Mouse (Mus musculus) bone marrow macrophage, adult 2 months (primary cell): Measurements from ENCODE around the gene Clint1. TPM values are rescaled to one million over a fixed set of nuclear protein-coding genes. Genes with fewer than 3 reads are reported as not detected.
"Not testable (repeated sequence)": the region's sequence is repeated elsewhere in the genome, so short reads cannot be mapped to it uniquely, and the experiment has no call there.

Source experiments
- H3K27ac ChIP-seq: 2 replicates; pipeline ENCODE4 v1.5.1; 2012; ENCODE audit warnings: low read depth, low read length; ENCODE audit not compliant: insufficient read depth
- H3K4me1 ChIP-seq: 2 replicates; pipeline ENCODE4 v1.6.1; 2012; ENCODE audit warnings: low read length; ENCODE audit not compliant: control insufficient read depth, insufficient read depth
- H3K4me3 ChIP-seq: 2 replicates; pipeline ENCODE4 v1.5.1; 2012; ENCODE audit warnings: mild to moderate bottlenecking, low read length, moderate library complexity; ENCODE audit not compliant: insufficient read depth
- CTCF ChIP-seq: IDR thresholded peaks from 2 replicates; pipeline ENCODE4 v1.5.1; 2012; ENCODE audit warnings: low read depth, mild to moderate bottlenecking, low read length, moderate library complexity
- POLR2A ChIP-seq: IDR thresholded peaks from 2 replicates; pipeline ENCODE4 v1.6.1; 2012; ENCODE audit warnings: mild to moderate bottlenecking, low read depth, low read length, borderline replicate concordance
- polyA plus RNA-seq: library from polyadenylated mRNA; stranded (reverse); fragments of >200 nt; gene quantifications from 2 replicates; pipeline ENCODE4 v1.2.4, GENCODE M21; 2012; ENCODE audit not compliant: missing spikeins, insufficient read depth, insufficient read length

Clint1 gene
- polyA plus RNA-seq, 1 experiment = 67.7 TPM

- TF ChIP-seq POLR2A (no peak), CTCF (no peak)
- Histone ChIP-seq H3K4me3 (no peak overlapping the region), H3K4me1 (peaks cover 8% of the 10 kb centered on the region), H3K27ac (no peak overlapping the region)
Observed at GRCm38 (mm10) chr11:45861334-45861733, 9.5 kb downstream of the Clint1 start.

DNA sequence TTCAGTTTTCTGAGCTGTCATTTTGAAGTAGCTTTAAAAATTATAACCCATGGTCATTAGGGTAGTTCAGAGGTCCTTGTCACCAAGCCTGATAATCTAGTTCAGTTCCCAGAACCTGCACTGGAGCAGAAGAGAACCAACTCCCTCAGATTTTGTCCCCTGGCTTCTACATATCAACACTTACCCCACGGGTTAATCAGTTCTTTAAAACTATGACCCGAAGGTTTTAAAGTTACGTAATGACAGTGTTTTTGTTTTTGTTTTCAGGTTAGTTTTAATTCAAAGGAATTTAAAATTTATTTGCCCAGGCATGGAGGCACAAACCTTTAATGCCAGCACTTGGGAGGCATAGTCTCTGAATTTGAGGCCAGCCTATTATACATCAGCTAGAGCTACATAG lies 12.6 kb downstream of the Clint1 start:
- TF ChIP-seq POLR2A (no peak), CTCF (no peak)
- Histone ChIP-seq H3K4me1 (peaks cover 5% of the 10 kb centered on the region; the same call in 1 of the 2 replicates), H3K4me3 (no peak overlapping the region), H3K27ac (no peak overlapping the region)

- TF ChIP-seq CTCF = no peak
- no peak for TF ChIP-seq POLR2A
- H3K4me3 ChIP-seq = no peak overlapping the region
- H3K27ac ChIP-seq = no peak overlapping the region
- peaks cover 6% of the 10 kb centered on the region for H3K4me1 ChIP-seq
Observed at GRCm38 (mm10) chr11:45865861-45866260, 14.0 kb downstream of the Clint1 start.

- peaks cover 10% of the 10 kb centered on the region for H3K4me1 ChIP-seq
- H3K27ac ChIP-seq = no peak overlapping the region
- TF ChIP-seq CTCF = no peak
- TF ChIP-seq POLR2A = no peak
Observed at GRCm38 (mm10) chr11:45866534-45866933, 14.7 kb downstream of the Clint1 start.

GRCm38 (mm10) chr11:45873666-45874065 lies 21.8 kb downstream of the Clint1 start:
- Histone ChIP-seq H3K4me3 (no peak overlapping the region), H3K4me1 (peaks cover 17% of the 10 kb centered on the region), H3K27ac (no peak overlapping the region)
- TF ChIP-seq POLR2A = no peak
- no peak for TF ChIP-seq CTCF

More at GRCm38 (mm10) chr11:45866534-45866933, 14.7 kb downstream of the Clint1 start:
- H3K4me3 ChIP-seq = no peak overlapping the region

- H3K27ac ChIP-seq = no peak overlapping the region
- H3K4me3 ChIP-seq = no peak overlapping the region
- TF ChIP-seq CTCF = no peak
- peaks cover 17% of the 10 kb centered on the region for H3K4me1 ChIP-seq
Observed at GRCm38 (mm10) chr11:45874251-45874650, 22.4 kb downstream of the Clint1 start.

- H3K27ac ChIP-seq = no peak overlapping the region
- TF ChIP-seq CTCF (no peak), POLR2A (no peak)
- no peak overlapping the region for H3K4me3 ChIP-seq
- H3K4me1 ChIP-seq = peaks cover 20% of the 10 kb centered on the region
Observed at GRCm38 (mm10) chr11:45875351-45875935, 23.6 kb downstream of the Clint1 start.

DNA sequence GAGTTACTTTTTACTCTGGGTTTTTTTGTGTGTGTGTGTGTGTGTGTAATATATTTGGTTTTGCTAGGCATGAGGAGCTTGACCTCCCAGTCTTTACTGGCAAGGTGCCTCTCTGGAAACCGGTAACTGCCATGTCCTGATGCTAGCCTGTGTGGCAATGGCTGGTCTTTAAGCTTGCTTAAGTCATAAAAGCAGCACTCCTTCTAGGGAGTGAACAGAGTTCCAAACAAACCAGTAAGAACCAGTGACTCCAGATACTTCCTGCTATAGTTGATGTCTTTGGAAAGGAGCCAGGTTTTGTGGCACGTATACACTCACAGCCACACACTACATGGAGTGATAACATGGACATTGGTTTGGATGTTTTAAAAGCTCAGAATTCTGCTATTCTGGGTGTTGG lies 24.2 kb downstream of the Clint1 start:
- H3K4me1 ChIP-seq = peaks cover 21% of the 10 kb centered on the region

GRCm38 (mm10) chr11:45879366-45879765 lies 27.5 kb downstream of the Clint1 start:
- not testable (repeated sequence) for H3K27ac ChIP-seq, H3K4me3 ChIP-seq
- H3K4me1 ChIP-seq = peaks cover 21% of the 10 kb centered on the region

More for the DNA sequence above, 24.2 kb downstream of the Clint1 start:
- TF ChIP-seq POLR2A (no peak), CTCF (no peak)
- Histone ChIP-seq H3K27ac (no peak overlapping the region), H3K4me3 (no peak overlapping the region)

DNA sequence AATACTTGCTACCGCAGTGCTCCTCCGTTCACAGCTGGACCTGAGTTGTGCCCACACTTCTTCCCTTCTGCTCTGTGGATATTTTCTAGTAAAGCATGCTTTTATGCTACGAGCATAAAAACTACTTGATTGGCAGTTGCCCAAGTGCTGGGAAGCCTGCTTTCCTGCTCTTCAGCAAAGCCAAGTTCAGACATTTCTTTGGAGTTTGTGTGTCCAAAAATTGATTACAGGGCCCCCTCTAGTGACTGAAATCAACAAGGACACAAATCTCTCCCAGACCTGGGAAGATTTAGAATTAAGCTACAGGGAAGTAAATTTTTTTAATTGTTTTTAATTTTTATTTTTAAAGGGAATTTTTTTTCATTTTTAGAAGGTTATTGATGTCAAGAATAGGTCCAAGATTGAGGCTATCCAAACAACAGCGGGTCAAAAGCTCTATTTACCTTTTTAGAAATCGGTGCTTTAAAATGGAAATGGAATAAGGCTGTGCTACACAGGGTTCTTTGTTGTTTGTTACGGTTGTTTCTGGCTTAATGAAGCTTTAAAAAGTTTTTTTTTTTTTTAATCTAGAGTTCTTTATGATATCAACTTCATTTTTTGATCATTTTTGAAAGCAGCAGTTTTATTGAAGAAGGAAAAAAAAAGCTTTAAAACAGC lies 29.3 kb downstream of the Clint1 start:
- H3K4me3 ChIP-seq = no peak overlapping the region
- H3K27ac ChIP-seq = no peak overlapping the region
- peaks cover 21% of the 10 kb centered on the region for H3K4me1 ChIP-seq
- TF ChIP-seq POLR2A (no peak), CTCF (no peak)

- TF ChIP-seq POLR2A (no peak), CTCF (no peak)
- H3K4me1 ChIP-seq = peaks cover 21% of the 10 kb centered on the region
- H3K27ac ChIP-seq = no peak overlapping the region
Observed at GRCm38 (mm10) chr11:45881683-45882068, 29.8 kb downstream of the Clint1 start.

More at GRCm38 (mm10) chr11:45881683-45882068, 29.8 kb downstream of the Clint1 start:
- no peak overlapping the region for H3K4me3 ChIP-seq
